Mouse (Mus musculus) G1E (cell line): ENCODE measurements around the gene Olig2.

Experiments used
- CTCF ChIP-seq: IDR thresholded peaks from 2 replicates; pipeline ENCODE4 v1.5.1; 2012; ENCODE audit warnings: low read depth, low read length, inconsistent platforms, mixed read lengths
- GATA1 ChIP-seq: IDR thresholded peaks from 2 replicates; pipeline ENCODE4 v1.6.1; 2012; ENCODE audit warnings: borderline replicate concordance, low read length, inconsistent platforms, mixed read lengths
- POLR2AphosphoS5 ChIP-seq: IDR thresholded peaks from 2 replicates; pipeline ENCODE4 v1.6.1; 2012; ENCODE audit warnings: low read depth, low read length, inconsistent platforms; ENCODE audit not compliant: insufficient replicate concordance

DNA sequence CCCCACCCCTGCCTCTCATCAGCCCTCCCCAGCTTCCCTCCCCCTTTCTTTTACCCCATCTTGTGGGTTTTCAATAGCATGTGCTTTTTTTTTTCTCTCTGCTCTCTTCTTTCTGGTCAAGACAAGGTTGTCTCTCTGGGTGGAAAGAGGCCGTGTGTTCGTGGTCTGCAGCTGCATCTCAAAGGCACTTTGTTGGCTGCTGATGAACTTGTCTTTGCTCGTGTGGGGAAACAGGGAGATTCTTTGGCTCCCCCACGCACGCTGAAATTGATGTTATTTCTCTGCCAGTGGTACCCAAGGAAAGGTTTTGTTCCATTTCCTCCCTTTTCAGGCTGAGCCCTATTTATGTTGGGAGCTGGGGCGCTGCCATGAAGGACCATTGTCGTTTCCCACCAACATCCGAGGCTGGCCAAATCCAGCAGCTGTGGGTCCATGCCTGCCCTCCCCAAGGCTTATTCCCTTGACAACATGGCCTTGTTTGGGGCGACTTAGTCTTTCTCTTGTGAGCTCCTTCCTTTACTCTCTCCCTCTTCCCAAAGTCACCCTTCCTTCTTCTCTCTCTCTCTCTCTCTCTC, 33.5 kb upstream of the Olig2 start:
- no peak for TF ChIP-seq CTCF
- no peak for TF ChIP-seq GATA1
- TF ChIP-seq POLR2AphosphoS5 = no peak
